Mouse (Mus musculus) T-helper 2 cell (primary cell): ENCODE data around the gene Ten1.

ENCODE experiments used
- in situ Hi-C: fragments of 300-600 bp; cut with MboI, MseI; formaldehyde crosslinking; loops from one replicate; pipeline ENCODE4 v1.15.1; 2025; ENCODE audit warnings: high pct_unique_total_duplicates

Ten1 gene

GRCm38 (mm10) chr11:116196866-116197583, 1.6 kb upstream of the Ten1 start:
- in situ Hi-C loops = no loop called here

- in situ Hi-C loops = no loop called here
These were observed 1.1 kb upstream of the Ten1 start for GRCm38 (mm10) chr11:116197584-116197906.

- in situ Hi-C loops = no loop called here
These were observed 523 bp upstream of the Ten1 start for GRCm38 (mm10) chr11:116198132-116198531.

- in situ Hi-C loops = no loop called here
These were observed 2.5 kb downstream of the Ten1 start for GRCm38 (mm10) chr11:116201151-116201550.

- in situ Hi-C loops = no loop called here
These were observed 4.5 kb downstream of the Ten1 start for GRCm38 (mm10) chr11:116203150-116203549.

GRCm38 (mm10) chr11:116206678-116207077, 8.0 kb downstream of the Ten1 start:
- in situ Hi-C loops = no loop called here

- in situ Hi-C loops = no loop called here
These were observed 10.0 kb downstream of the Ten1 start for GRCm38 (mm10) chr11:116208660-116209059.

- in situ Hi-C loops = no loop called here
These were observed 10.6 kb downstream of the Ten1 start for GRCm38 (mm10) chr11:116209257-116209656.

GRCm38 (mm10) chr11:116210696-116211095, 12.0 kb downstream of the Ten1 start:
- in situ Hi-C loops = no loop called here

GRCm38 (mm10) chr11:116212847-116213246, 14.2 kb downstream of the Ten1 start:
- in situ Hi-C loops = no loop called here

- in situ Hi-C loops = no loop called here
These were observed 15.3 kb downstream of the Ten1 start for GRCm38 (mm10) chr11:116213877-116214510.

- in situ Hi-C loops = no loop called here
These were observed 16.5 kb downstream of the Ten1 start for GRCm38 (mm10) chr11:116215181-116215580.

GRCm38 (mm10) chr11:116215991-116216390, 17.3 kb downstream of the Ten1 start:
- in situ Hi-C loops = no loop called here

- in situ Hi-C loops = no loop called here
These were observed 17.9 kb downstream of the Ten1 start for GRCm38 (mm10) chr11:116216549-116216948.

- in situ Hi-C loops = no loop called here
These were observed 19.6 kb downstream of the Ten1 start for GRCm38 (mm10) chr11:116218263-116218662.

GRCm38 (mm10) chr11:116218737-116219400, 20.2 kb downstream of the Ten1 start:
- in situ Hi-C loops = no loop called here

GRCm38 (mm10) chr11:116219885-116220284, 21.2 kb downstream of the Ten1 start:
- in situ Hi-C loops = loop anchor here (5.0 kb wide), 2 partner anchors 77 to 237 kb away; no protein-coding TSS in a partner anchor

GRCm38 (mm10) chr11:116221931-116222739, 23.5 kb downstream of the Ten1 start:
- in situ Hi-C loops = loop anchor here (5.0 kb wide), 2 partner anchors 75 to 235 kb away; no protein-coding TSS in a partner anchor

GRCm38 (mm10) chr11:116222740-116223059, 24.0 kb downstream of the Ten1 start:
- in situ Hi-C loops = loop anchor here (5.0 kb wide), 2 partner anchors 75 to 235 kb away; no protein-coding TSS in a partner anchor

- in situ Hi-C loops = no loop called here
These were observed 27.8 kb downstream of the Ten1 start for GRCm38 (mm10) chr11:116226414-116226813.

GRCm38 (mm10) chr11:116228699-116229098, 30.0 kb downstream of the Ten1 start:
- in situ Hi-C loops = no loop called here

GRCm38 (mm10) chr11:116232427-116232826, 33.8 kb downstream of the Ten1 start:
- in situ Hi-C loops = no loop called here
